Mouse (Mus musculus) retina, adult 2 months (tissue): ENCODE results near the gene Lyz2.
"Not testable (repeated sequence)": the region's sequence is repeated elsewhere in the genome, so short reads cannot be mapped to it uniquely, and the experiment has no call there.

Source experiments
- DNase-seq: peaks from one replicate; pipeline ENCODE4 v3.0.0-alpha.2; 2012; ENCODE audit warnings: low read depth, low spot score

Lyz2 gene

DNA sequence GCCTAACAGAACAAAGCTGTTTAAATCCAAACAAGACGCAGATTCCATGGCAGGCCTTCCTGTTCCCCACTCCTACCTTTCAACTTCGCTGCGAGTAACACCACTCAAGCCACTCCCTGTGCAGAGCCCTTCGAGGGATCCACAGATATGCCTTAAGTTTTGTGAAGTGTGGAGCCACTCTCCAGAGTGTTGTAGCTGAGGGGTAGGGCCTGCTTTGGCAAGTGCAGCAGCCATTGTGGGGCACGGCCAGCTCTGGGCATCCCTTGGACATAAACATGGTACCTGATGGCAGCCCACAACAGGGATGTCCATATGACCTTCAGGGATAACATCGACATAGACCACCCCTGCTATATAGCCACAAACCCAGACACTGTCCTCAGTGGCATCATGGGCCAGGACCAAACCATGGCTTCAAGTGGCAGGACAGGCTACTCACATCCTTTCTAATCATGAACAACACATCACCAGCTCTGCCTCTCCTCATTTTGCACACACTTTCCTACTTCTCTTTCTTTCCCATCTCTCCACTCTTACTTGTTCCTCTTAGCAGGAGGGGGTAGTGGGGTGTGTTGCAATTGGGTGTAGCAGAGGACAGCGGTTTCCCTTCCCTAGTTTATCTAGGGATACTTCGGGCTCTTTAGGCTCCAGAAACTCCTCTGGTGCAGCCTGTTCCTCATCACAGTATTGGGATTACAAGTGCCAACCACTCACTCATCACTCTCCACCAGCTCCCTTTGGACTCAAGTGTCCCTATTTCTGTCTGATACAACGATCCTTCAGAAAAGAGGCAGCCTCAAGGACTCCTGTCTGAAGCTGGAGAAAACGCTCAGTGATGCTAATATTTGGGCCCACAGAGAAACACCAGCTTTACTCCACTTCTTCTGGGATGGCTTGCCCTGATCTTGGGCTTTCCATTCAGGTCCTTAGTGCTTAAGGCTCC, 2.7 kb upstream of the Lyz2 start:
- no peak for DNase-seq

DNA sequence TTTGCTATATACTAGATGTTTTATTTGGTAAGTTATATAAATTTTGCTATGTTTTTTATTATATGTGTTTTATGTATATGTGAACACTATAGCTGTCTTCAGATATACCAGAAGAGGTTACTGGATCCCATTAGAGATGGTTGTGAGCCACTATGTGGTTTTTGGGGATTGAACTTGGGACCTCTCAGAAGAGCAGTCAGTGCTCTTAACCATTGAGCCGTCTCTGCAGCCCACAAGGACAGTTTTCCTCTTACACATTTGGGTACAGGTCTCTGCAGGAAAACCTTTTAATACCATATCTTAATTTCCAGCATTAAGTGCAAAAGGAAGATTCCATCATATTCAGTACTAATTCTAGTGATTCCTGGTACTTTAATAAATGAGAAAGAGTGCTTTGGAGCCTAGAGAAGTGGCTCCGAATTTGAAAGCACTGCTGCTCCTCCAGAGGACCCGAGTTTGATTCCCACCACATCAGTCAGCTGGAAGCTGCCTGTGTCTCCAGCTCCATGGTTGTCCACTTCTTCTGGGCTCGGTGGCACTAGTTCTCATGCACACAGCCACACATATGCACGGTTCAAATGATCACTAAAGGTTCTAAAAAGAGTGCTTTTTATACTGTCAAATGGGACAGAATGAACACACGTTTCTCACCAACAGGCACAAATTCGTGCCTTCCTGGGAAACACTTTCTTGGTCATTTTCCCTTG, 1.9 kb upstream of the Lyz2 start:
- no peak for DNase-seq

DNA sequence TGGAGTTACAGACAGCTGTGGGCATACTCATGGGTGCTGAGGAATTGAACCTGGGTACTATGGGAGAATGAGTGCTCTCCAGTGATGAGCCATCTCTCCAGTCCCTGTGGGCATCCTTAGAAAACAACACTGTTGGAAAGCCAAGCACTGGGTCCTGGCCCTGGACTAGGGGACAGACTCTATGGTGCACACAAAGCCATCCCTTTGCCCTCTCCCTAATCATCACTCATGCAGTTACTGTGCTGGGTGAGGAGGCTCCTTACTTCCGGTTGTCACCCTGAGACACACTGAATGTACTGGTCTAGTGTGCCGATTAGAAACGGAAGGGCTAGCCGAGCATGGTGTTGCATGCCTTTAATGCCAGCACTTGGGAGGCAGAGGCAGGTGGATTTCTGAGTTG, 1.1 kb upstream of the Lyz2 start:
- not testable (repeated sequence) for DNase-seq

GRCm38 (mm10) chr10:117282551-117282950, 430 bp upstream of the Lyz2 start:
- no peak for DNase-seq

- DNase-seq = no peak
Measured at GRCm38 (mm10) chr10:117281381-117281920, 670 bp downstream of the Lyz2 start.

DNA sequence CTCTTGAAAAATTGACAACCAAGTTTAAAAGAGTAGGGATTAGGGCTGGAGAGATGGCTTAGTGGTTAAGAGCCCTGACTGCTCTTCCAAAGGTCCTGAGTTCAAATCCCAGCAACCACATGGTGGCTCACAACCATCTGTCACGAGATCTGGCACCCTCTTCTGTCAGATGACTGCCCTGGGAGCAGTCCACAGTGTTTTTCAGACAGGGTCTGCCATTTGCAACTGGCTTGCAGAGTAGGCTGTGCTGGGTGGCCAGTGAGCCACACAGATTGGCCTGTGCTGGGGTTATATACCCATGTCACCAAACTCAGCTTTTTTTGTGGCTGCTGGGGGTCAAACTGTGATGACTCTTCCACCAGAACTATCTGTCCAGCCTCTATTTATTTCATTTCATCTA, 2.1 kb downstream of the Lyz2 start:
- DNase-seq = no peak

DNA sequence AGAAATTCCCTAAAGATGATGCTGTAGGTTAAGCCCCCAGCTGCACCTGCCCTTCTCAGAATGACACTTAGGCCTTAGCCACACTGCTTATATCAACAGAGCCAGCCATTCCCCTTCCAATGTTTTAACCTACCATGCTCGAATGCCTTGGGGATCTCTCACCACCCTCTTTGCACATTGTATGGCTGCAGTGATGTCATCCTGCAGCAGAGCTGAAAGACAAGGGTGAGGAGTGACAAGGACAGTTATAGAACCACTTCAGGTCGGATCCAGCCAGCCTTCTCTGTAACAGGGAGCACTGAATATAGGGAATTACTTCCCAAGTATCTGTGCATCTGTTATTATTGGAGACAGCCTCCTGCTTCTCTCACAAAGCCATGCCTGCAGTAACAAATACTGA, 3.6 kb downstream of the Lyz2 start:
- not testable (repeated sequence) for DNase-seq

GRCm38 (mm10) chr10:117277779-117278178, 4.3 kb downstream of the Lyz2 start:
- not testable (repeated sequence) for DNase-seq

DNA sequence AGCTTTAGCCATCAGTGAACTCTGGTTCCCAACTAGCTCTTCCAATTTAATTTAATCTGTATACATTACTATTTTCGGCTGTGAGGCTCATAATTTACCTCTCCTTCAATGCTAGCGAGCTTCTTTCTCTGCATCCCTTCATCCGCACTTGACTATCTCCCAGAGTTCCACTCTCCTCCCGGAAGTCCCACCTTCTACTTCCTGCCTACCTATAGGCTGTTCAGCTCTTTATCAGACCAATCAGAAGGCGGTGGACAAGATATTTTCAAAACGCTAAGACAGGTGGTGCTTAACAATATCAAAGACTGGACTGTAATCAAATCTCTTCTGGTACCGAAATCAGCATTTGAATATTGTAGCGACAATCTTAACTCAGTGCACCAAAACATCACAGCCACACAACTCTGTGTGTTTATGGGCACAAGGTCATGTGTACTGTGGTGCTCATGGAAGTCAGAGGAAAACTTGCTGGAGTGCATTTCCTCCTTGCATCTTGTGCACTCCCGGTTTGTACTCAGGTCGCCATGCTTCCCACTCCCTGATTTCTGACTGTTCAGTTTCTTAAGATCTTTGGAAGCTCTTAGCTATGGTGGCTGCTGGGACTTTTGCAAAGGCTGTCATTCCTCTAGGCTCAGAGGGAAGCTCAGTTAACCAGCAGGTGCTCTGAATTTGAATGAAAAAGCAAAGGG, 6.3 kb downstream of the Lyz2 start:
- no peak for DNase-seq

DNA sequence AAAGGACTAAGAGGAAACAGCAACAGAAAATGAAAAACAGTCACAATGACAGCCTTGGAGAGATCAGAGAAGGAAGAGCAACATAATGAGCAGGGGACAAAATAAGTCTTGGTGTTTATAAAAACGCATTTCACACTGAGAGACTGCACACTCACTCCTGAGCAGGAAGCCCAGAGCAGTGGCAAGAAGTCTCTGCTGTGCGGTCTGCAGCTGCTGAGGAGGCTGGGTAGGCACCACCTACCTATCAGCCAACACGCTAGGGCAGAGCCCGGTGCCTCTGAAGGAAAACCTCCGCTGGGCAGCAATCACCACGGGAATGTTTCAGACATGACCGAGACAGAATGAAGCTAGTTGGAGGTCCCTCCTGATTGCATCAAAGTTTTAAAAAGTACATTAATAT, 7.5 kb downstream of the Lyz2 start:
- not testable (repeated sequence) for DNase-seq

GRCm38 (mm10) chr10:117272023-117272422, 10.1 kb downstream of the Lyz2 start:
- no peak for DNase-seq

GRCm38 (mm10) chr10:117259870-117260269, 22.3 kb downstream of the Lyz2 start:
- DNase-seq = no peak

- DNase-seq = no peak
Measured at GRCm38 (mm10) chr10:117238603-117239002, 43.5 kb downstream of the Lyz2 start, which contains the start of gene 9530003J23Rik. TSS of gene 9530003J23Rik (minus strand) at chr10:117238703.

DNA sequence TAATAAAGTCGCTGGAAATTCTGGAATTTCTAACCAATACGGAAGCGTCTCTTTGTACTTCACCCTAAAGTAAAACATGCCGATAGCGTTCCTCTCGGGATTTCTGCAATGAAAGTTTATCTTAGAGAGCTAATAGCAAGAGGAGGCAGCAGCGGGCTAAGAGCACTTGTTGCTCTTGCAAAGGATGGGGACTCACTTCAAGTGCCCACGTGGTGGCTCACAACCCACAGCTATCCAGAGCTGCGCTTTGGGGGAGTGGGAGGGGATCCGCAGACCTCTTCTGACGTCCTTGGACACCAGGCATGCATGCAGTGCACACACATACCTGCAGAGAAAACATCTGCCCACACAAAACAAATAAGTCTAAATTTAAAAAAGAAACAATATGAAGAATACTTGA, 46.3 kb downstream of the Lyz2 start:
- DNase-seq = no peak

DNA sequence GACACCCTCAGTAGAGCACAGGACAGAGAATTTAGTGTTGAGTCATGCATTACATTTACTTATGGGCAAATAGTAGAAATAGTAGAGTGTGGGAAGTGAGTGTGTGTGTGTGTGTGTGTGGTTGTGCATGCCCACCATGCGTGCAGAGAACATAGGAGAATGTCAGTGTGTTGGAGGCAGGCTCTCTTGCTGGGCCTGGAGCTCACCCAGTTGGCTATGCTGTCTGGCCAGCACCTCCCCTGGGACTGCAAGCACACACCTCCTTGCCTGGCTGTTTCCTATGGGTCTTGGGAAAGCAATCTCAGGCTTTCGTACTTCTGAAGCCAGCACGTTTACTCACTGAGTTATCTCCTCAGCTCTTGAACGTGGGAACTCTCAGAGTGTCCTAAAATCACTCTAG, 47.3 kb downstream of the Lyz2 start:
- no peak for DNase-seq

GRCm38 (mm10) chr10:117229826-117230225, 52.3 kb downstream of the Lyz2 start:
- no peak for DNase-seq
